Mouse (Mus musculus) ES-E14 (cell line): ENCODE measurements around the gene Cracr2a. TPM values are rescaled to one million over a fixed set of nuclear protein-coding genes. Genes with fewer than 3 reads are reported as not detected.

Experiments
- DNase-seq: peaks from one replicate; pipeline ENCODE4 v3.0.0-alpha.2; 2013; ENCODE audit warnings: low read depth, low spot score
- H3K27ac ChIP-seq: 2 replicates; pipeline ENCODE4 v1.5.1; 2012; ENCODE audit warnings: low read depth, mild to moderate bottlenecking, low read length, moderate library complexity, mixed read lengths; ENCODE audit not compliant: poor library complexity, insufficient read depth, severe bottlenecking
- H3K36me3 ChIP-seq: 2 replicates; pipeline ENCODE4 v1.6.1; 2012; ENCODE audit warnings: mild to moderate bottlenecking, low read length, moderate library complexity, mixed read lengths; ENCODE audit not compliant: control insufficient read depth, poor library complexity, insufficient read depth, severe bottlenecking
- H3K4me1 ChIP-seq, 2 experiments: fragments of 150-350 bp in 1 of 2; sonication (generic) in 1 of 2; 2 replicates each; pipeline ENCODE4 v1.6.1; 2012; ENCODE audit warnings: low read length in 2 of 2, mild to moderate bottlenecking in 1 of 2, mixed read lengths in 1 of 2; ENCODE audit not compliant: control insufficient read depth in 2 of 2, insufficient read depth in 2 of 2, poor library complexity in 1 of 2
- H3K4me3 ChIP-seq, 2 experiments: fragments of 150-350 bp in 1 of 2; sonication (generic) in 1 of 2; 2 replicates each; pipeline ENCODE4 v1.5.1; 2012; ENCODE audit warnings: low read length in 2 of 2, low read depth in 1 of 2, mild to moderate bottlenecking in 1 of 2, mixed read lengths in 1 of 2; ENCODE audit not compliant: insufficient read depth in 1 of 2, poor library complexity in 1 of 2, severe bottlenecking in 1 of 2
- H3K9ac ChIP-seq: 2 replicates; pipeline ENCODE4 v1.6.1; 2012; ENCODE audit warnings: low read depth, mild to moderate bottlenecking, low read length, mixed read lengths; ENCODE audit not compliant: poor library complexity, insufficient read depth, severe bottlenecking
- H3K9me3 ChIP-seq: fragments of 150-350 bp; sonication (generic); 2 replicates; pipeline ENCODE4 v1.6.1; 2012; ENCODE audit warnings: low read depth, mild to moderate bottlenecking, low read length; ENCODE audit not compliant: control insufficient read depth, insufficient read depth
- CHD2 ChIP-seq: IDR thresholded peaks from 2 replicates; pipeline ENCODE4 v1.6.1; 2014; ENCODE audit warnings: mild to moderate bottlenecking, low read depth, low read length, inconsistent platforms
- HCFC1 ChIP-seq: IDR thresholded peaks from 2 replicates; pipeline ENCODE4 v1.6.1; 2012; ENCODE audit warnings: low read length, inconsistent platforms, borderline replicate concordance; ENCODE audit not compliant: insufficient read depth
- MAFK ChIP-seq: IDR thresholded peaks from 2 replicates; pipeline ENCODE4 v1.6.1; 2014; ENCODE audit warnings: mild to moderate bottlenecking, low read depth, low read length, inconsistent platforms; ENCODE audit not compliant: insufficient read depth
- ZC3H11A ChIP-seq: IDR thresholded peaks from 2 replicates; pipeline ENCODE4 v1.6.1; 2012; ENCODE audit warnings: low read depth, mild to moderate bottlenecking, inconsistent platforms, low read length, borderline replicate concordance
- ZNF384 ChIP-seq: IDR thresholded peaks from 2 replicates; pipeline ENCODE4 v1.6.1; 2012; ENCODE audit warnings: low read depth, low read length, inconsistent platforms
- in situ Hi-C, 2 experiments: fragments of 600-800 bp; cut with MboI; formaldehyde crosslinking; loops; one replicate each; pipeline ENCODE4 v1.15.1; 2025; ENCODE audit warnings: low sequenced_read_pairs in 2 of 2, inconsistent platforms in 1 of 2; ENCODE audit not compliant: unreplicated experiment in 2 of 2
- total RNA-seq: library from RNA; depleted of rRNA; stranded (reverse); fragments of 300-350 nt; gene quantifications from 2 replicates; pipeline ENCODE4 v1.2.3, GENCODE M21; 2012

Cracr2a gene
- total RNA-seq, 1 experiment = 0.76 TPM

- H3K9ac ChIP-seq = no peak overlapping the region
- in situ Hi-C loops = no loop called here
Observed at GRCm38 (mm10) chr6:127676866-127677265, 115.7 kb downstream of the Cracr2a start.

GRCm38 (mm10) chr6:127678320-127678719 lies 117.2 kb downstream of the Cracr2a start:
- Histone ChIP-seq H3K36me3 (no peaks in the 10 kb centered on the region), H3K9ac (no peak overlapping the region), H3K4me3 (no peak overlapping the region), H3K9me3 (no peaks in the 10 kb centered on the region), H3K4me1 (0 out of 4 replicates have a peak, but pooled peaks cover 0 to 1% of the 10 kb centered on the region in 2 experiments), H3K27ac (no peak overlapping the region)
- in situ Hi-C loops = no loop called here
- TF ChIP-seq MAFK = no peak
- no peak for TF ChIP-seq ZC3H11A
- no peak for TF ChIP-seq ZNF384
- TF ChIP-seq HCFC1 = no peak
- TF ChIP-seq CHD2 = no peak
- no peak for DNase-seq

More at GRCm38 (mm10) chr6:127676866-127677265, 115.7 kb downstream of the Cracr2a start:
- Histone ChIP-seq H3K27ac (no peak overlapping the region), H3K4me3 (no peak overlapping the region), H3K36me3 (no peaks in the 10 kb centered on the region), H3K9me3 (no peaks in the 10 kb centered on the region), H3K4me1 (0 out of 4 replicates have a peak, but pooled peaks cover 0 to 1% of the 10 kb centered on the region in 2 experiments)
- no peak for DNase-seq
- TF ChIP-seq ZC3H11A = no peak
- TF ChIP-seq MAFK = no peak
- no peak for TF ChIP-seq ZNF384
- no peak for TF ChIP-seq HCFC1
- TF ChIP-seq CHD2 = no peak

GRCm38 (mm10) chr6:127678998-127679397 lies 117.9 kb downstream of the Cracr2a start:
- in situ Hi-C loops = no loop called here
- Histone ChIP-seq H3K4me3 (no peak overlapping the region), H3K9me3 (no peaks in the 10 kb centered on the region), H3K9ac (no peak overlapping the region), H3K4me1 (0 out of 4 replicates have a peak, but pooled peaks cover 0 to 1% of the 10 kb centered on the region in 2 experiments), H3K27ac (no peak overlapping the region), H3K36me3 (no peaks in the 10 kb centered on the region)
- TF ChIP-seq ZC3H11A = no peak
- no peak for TF ChIP-seq MAFK
- no peak for TF ChIP-seq ZNF384
- no peak for TF ChIP-seq CHD2
- TF ChIP-seq HCFC1 = no peak
- no peak for DNase-seq

- no peak for DNase-seq
- in situ Hi-C loops = no loop called here
Observed at GRCm38 (mm10) chr6:127680784-127681183, 119.6 kb downstream of the Cracr2a start.

GRCm38 (mm10) chr6:127683561-127683960 lies 122.4 kb downstream of the Cracr2a start:
- Histone ChIP-seq H3K9me3 (no peaks in the 10 kb centered on the region), H3K4me1 (no peaks in the 10 kb centered on the region), H3K36me3 (no peaks in the 10 kb centered on the region), H3K9ac (no peak overlapping the region), H3K4me3 (no peak overlapping the region), H3K27ac (no peak overlapping the region)
- no peak for TF ChIP-seq HCFC1
- no peak for TF ChIP-seq MAFK
- TF ChIP-seq ZNF384 = no peak
- no peak for TF ChIP-seq CHD2
- TF ChIP-seq ZC3H11A = no peak
- DNase-seq = no peak
- in situ Hi-C loops = no loop called here

More at GRCm38 (mm10) chr6:127680784-127681183, 119.6 kb downstream of the Cracr2a start:
- no peaks in the 10 kb centered on the region for H3K4me1 ChIP-seq
- no peak overlapping the region for H3K4me3 ChIP-seq
- H3K9ac ChIP-seq = no peak overlapping the region
- H3K36me3 ChIP-seq = no peaks in the 10 kb centered on the region
- H3K27ac ChIP-seq = no peak overlapping the region
- no peaks in the 10 kb centered on the region for H3K9me3 ChIP-seq
- no peak for TF ChIP-seq HCFC1
- TF ChIP-seq CHD2 = no peak
- no peak for TF ChIP-seq ZC3H11A
